Mouse (Mus musculus) midbrain, embryonic 16.5 days (tissue): Measurements from ENCODE around the gene Gmpr2. TPM values are rescaled to one million over a fixed set of nuclear protein-coding genes. Genes with fewer than 3 reads are reported as not detected.

ENCODE experiments used
- ATAC-seq: fragments of 200-750 bp; cut with Nextera tagmentation; 2 replicates; pipeline ENCODE4 v1.8.0; 2017; ENCODE audit warnings: moderate TSS enrichment
- H3K27ac ChIP-seq: fragments of 300-500 bp; sonication (generic); 2 replicates; pipeline ENCODE4 v1.5.1; 2014; ENCODE audit warnings: mild to moderate bottlenecking, low read length, mixed read lengths
- H3K27me3 ChIP-seq: fragments of 300-500 bp; sonication (generic); 2 replicates; pipeline ENCODE4 v1.6.1; 2014; ENCODE audit warnings: low read depth, low read length, mixed read lengths; ENCODE audit not compliant: control insufficient read depth, insufficient read depth
- H3K36me3 ChIP-seq: fragments of 300-500 bp; sonication (generic); 2 replicates; pipeline ENCODE4 v1.6.1; 2014; ENCODE audit warnings: mild to moderate bottlenecking, low read length, moderate library complexity, mixed read lengths; ENCODE audit not compliant: control insufficient read depth, insufficient read depth
- H3K4me1 ChIP-seq: fragments of 300-500 bp; sonication (generic); 2 replicates; pipeline ENCODE4 v1.6.1; 2014; ENCODE audit warnings: mild to moderate bottlenecking, low read length, mixed read lengths; ENCODE audit not compliant: control insufficient read depth, insufficient read depth
- H3K4me2 ChIP-seq: fragments of 300-500 bp; sonication (generic); 2 replicates; pipeline ENCODE4 v1.6.1; 2014; ENCODE audit warnings: mild to moderate bottlenecking, low read length, mixed read lengths
- H3K4me3 ChIP-seq: fragments of 300-500 bp; sonication (generic); 2 replicates; pipeline ENCODE4 v1.5.1; 2014; ENCODE audit warnings: low read depth, mild to moderate bottlenecking, low read length, moderate library complexity, mixed read lengths
- H3K9ac ChIP-seq: fragments of 300-500 bp; sonication (generic); 2 replicates; pipeline ENCODE4 v1.6.1; 2014; ENCODE audit warnings: low read depth, low read length, mixed read lengths
- H3K9me3 ChIP-seq: fragments of 300-500 bp; sonication (generic); replicated peaks from 2 replicates; pipeline ENCODE4 v1.6.1; 2014; ENCODE audit warnings: mild to moderate bottlenecking, low read length, mixed read lengths; ENCODE audit not compliant: control insufficient read depth, poor library complexity, severe bottlenecking
- WGBS: fragments of 180-500 bp; shearing (Covaris S2); extraction: QIAGEN DNeasy Blood & Tissue Kit; methylation state at CpG from one replicate; pipeline ENCODE4 v1.1.7; 2014; 5-methylcytosine and 5-hydroxymethylcytosine counted together
- polyA plus RNA-seq: library from polyadenylated mRNA; unstranded; fragments of >200 nt; fragmentation: Nextera tagmentation; extraction: Ambion mirVana; gene quantifications from 2 replicates; pipeline ENCODE4 v1.2.1, GENCODE M21; 2015

Gene Gmpr2
- polyA plus RNA-seq, 1 experiment from 2014 or later = 52.7 TPM

DNA sequence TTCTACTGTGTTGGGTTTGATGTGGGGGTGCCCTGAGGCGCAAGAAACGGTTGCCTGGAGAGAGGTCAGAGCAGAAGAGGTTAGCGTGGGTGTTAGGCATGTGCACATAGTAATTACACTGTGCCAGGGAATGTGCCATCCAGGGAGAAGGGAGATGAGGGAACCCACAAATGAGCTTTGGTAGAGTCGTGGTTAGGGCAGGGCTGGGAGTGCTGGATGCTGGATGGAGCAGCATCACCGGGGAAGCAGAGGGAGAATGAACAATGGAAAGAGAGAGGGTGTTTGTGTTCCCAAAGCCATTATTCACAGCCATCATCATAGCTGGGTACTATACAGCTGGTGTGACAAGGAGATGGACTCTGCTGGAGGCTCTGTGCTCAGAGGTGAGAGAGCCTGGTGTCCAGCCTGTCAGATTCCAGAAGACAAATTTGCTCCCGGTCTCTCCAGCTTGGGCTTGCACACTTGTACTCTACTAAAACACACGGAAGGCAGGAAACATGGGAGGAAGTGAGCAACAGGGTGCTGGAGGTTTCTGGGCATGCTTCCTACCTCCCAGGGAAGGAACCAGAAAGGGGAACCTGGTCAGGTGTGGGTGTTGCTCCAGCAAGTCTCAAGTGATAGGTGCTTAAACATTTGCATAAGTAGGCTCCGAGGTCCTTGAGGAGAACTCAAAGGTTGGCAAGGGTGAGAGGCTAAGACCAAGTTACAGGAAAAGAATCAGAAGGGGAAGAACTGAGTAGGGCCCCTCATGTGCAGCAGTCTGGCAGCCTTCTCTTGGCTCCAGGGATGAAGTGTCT, 56.3 kb downstream of the Gmpr2 start:
- no peaks in the 10 kb centered on the region for H3K4me1 ChIP-seq
- WGBS = 69% methylated on average over 8 of the region's 8 CpGs
- no peak for ATAC-seq
- H3K27ac ChIP-seq = no peak overlapping the region
- H3K27me3 ChIP-seq = no peaks in the 10 kb centered on the region
- H3K9ac ChIP-seq = no peak overlapping the region
- H3K4me2 ChIP-seq = no peak overlapping the region
- no peak overlapping the region for H3K4me3 ChIP-seq
- H3K36me3 ChIP-seq = no peaks in the 10 kb centered on the region
- no peaks in the 10 kb centered on the region for H3K9me3 ChIP-seq

Other genes starting within 250 kb of the Gmpr2 start
- gene Dhrs4, start 193.2 kb upstream of the Gmpr2 start, polyA plus RNA-seq = 21.4 and 22.2 TPM in 2 replicates
- gene Carmil3, start 181.3 kb upstream of the Gmpr2 start, polyA plus RNA-seq = 34.5 and 37.7 TPM in 2 replicates
- 2.2 and 3.4 TPM in 2 replicates for gene Cpne6, start 161.5 kb upstream of the Gmpr2 start, polyA plus RNA-seq
- gene Nrl, start 147.0 kb upstream of the Gmpr2 start, polyA plus RNA-seq = 0.08 and 0.19 TPM in 2 replicates
- 29.5 and 30.6 TPM in 2 replicates for gene Pck2, start 131.7 kb upstream of the Gmpr2 start, polyA plus RNA-seq
- 134 and 137 TPM in 2 replicates for gene Dcaf11, start 111.9 kb upstream of the Gmpr2 start, polyA plus RNA-seq
- 0.55 and 0.72 TPM in 2 replicates for gene A730061H03Rik, start 111.5 kb upstream of the Gmpr2 start, polyA plus RNA-seq
- gene Fitm1, start 96.3 kb upstream of the Gmpr2 start, polyA plus RNA-seq = 0.22 TPM in 1 of 2 replicates, not detected in the other
- 238 and 262 TPM in 2 replicates for gene Psme1, start 93.8 kb upstream of the Gmpr2 start, polyA plus RNA-seq
- 31.6 and 46.9 TPM in 2 replicates for gene Emc9, start 86.6 kb upstream of the Gmpr2 start, polyA plus RNA-seq
- gene Psme2, start 80.8 kb upstream of the Gmpr2 start, polyA plus RNA-seq = 174 and 183 TPM in 2 replicates
- 24.6 and 27.2 TPM in 2 replicates for gene Rnf31, start 80.2 kb upstream of the Gmpr2 start, polyA plus RNA-seq
- gene Irf9, start 68.4 kb upstream of the Gmpr2 start, polyA plus RNA-seq = 10.4 and 10.5 TPM in 2 replicates
- 8.0 and 8.4 TPM in 2 replicates for gene Rec8, start 53.9 kb upstream of the Gmpr2 start, polyA plus RNA-seq
- gene Ipo4, start 36.0 kb upstream of the Gmpr2 start, polyA plus RNA-seq = 116 and 123 TPM in 2 replicates
- gene Gm49378, start 34.0 kb upstream of the Gmpr2 start, polyA plus RNA-seq = 2.1 and 2.4 TPM in 2 replicates
- gene Tm9sf1, start 28.1 kb upstream of the Gmpr2 start, polyA plus RNA-seq = 57.8 and 60.0 TPM in 2 replicates
- 0.20 and 0.28 TPM in 2 replicates for gene Tssk4, start 21.8 kb upstream of the Gmpr2 start, polyA plus RNA-seq
- gene Mdp1, start 11.4 kb upstream of the Gmpr2 start, polyA plus RNA-seq = 81.0 and 84.6 TPM in 2 replicates
- 532 and 551 TPM in 2 replicates for gene Nedd8, start 183 bp downstream of the Gmpr2 start, polyA plus RNA-seq
- gene Tinf2, start 9.9 kb downstream of the Gmpr2 start, polyA plus RNA-seq = 22.5 and 25.8 TPM in 2 replicates
- 0.13 and 0.15 TPM in 2 replicates for gene Tgm1, start 42.0 kb downstream of the Gmpr2 start, polyA plus RNA-seq
- gene Rabggta, start 50.3 kb downstream of the Gmpr2 start, polyA plus RNA-seq = 64.0 and 65.1 TPM in 2 replicates
- gene Dhrs1, start 73.7 kb downstream of the Gmpr2 start, polyA plus RNA-seq = 72.3 and 75.3 TPM in 2 replicates
- 25.9 and 28.0 TPM in 2 replicates for gene Nop9, start 73.8 kb downstream of the Gmpr2 start, polyA plus RNA-seq
- 0.21 and 0.26 TPM in 2 replicates for gene Cideb, start 86.5 kb downstream of the Gmpr2 start, polyA plus RNA-seq
- gene Ltb4r2, start 89.5 kb downstream of the Gmpr2 start, polyA plus RNA-seq = 0.51 and 0.59 TPM in 2 replicates
- gene Ltb4r1, start 94.0 kb downstream of the Gmpr2 start, polyA plus RNA-seq = 0.50 and 0.60 TPM in 2 replicates
- gene Adcy4, start 112.2 kb downstream of the Gmpr2 start, polyA plus RNA-seq = 4.0 and 5.0 TPM in 2 replicates
- gene Ripk3, start 116.9 kb downstream of the Gmpr2 start, polyA plus RNA-seq = 1.6 and 1.7 TPM in 2 replicates
- gene Nfatc4, start 151.2 kb downstream of the Gmpr2 start, polyA plus RNA-seq = 6.7 and 7.0 TPM in 2 replicates
- 11.0 and 11.9 TPM in 2 replicates for gene Nynrin, start 182.1 kb downstream of the Gmpr2 start, polyA plus RNA-seq
- gene Cbln3, start 212.5 kb downstream of the Gmpr2 start, polyA plus RNA-seq = 0.15 and 0.20 TPM in 2 replicates
- 10.4 and 10.5 TPM in 2 replicates for gene Khnyn, start 213.0 kb downstream of the Gmpr2 start, polyA plus RNA-seq
- 160 and 180 TPM in 2 replicates for gene Sdr39u1, start 228.4 kb downstream of the Gmpr2 start, polyA plus RNA-seq